Mouse (Mus musculus) ES-Bruce4 (cell line): ENCODE measurements around the gene Iars2.

Experiments
- CTCF ChIP-seq: IDR thresholded peaks from one replicate; pipeline ENCODE4 v1.8.1; 2011; ENCODE audit warnings: low read depth, low read length
- EP300 ChIP-seq: IDR thresholded peaks from 2 replicates; pipeline ENCODE4 v1.6.1; 2011; ENCODE audit warnings: low read depth, low read length; ENCODE audit not compliant: insufficient read depth
- POLR2A ChIP-seq: IDR thresholded peaks from one replicate; pipeline ENCODE4 v1.8.1; 2011; ENCODE audit warnings: low read length; ENCODE audit not compliant: insufficient read depth

GRCm38 (mm10) chr1:185247429-185248085 is 81.6 kb downstream of the Iars2 start:
- TF ChIP-seq POLR2A (no peak), EP300 (no peak), CTCF (no peak)
